Mouse (Mus musculus): ENCODE results near the gene Tulp3. TPM values are rescaled to one million over a fixed set of nuclear protein-coding genes. Genes with fewer than 3 reads are reported as not detected.
A peak's percentile ranks its signal among the peaks of the same experiment; 100 is the strongest.

Gene Tulp3
- total and polyA plus RNA-seq, 2 experiments from 2014 or later: 5.1 TPM

DNA sequence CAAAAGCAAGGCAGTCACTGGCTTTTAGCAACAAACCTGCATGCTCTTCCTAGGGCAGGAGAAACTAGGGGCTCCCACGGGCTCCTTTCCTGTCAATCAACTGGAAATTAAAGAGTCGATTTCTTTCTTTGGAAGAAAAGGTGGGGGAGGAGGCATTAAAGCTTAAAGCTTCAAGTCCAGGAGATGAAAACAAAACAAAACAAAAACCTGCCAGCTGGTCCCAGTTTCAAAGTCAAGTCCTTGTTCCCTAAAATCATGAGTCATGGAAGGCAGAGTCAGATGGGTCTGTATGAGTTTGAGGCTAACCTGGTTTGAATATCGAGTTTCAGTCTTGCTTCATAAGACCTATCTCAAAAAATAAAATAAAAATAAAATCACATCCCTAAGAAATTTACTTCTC is 1.5 kb downstream of the Tulp3 start:
- 67% methylated on average over 3 of the region's 3 CpGs for WGBS
- peaks cover 9% of the 10 kb centered on the region for H3K4me1 ChIP-seq (ENCODE audit: control insufficient read depth, insufficient read depth)
- ATAC-seq (ENCODE audit: insufficient read depth, low read depth) (no peak), DNase-seq (ENCODE audit: low spot score) (no peak)
- no peak overlapping the region for H3K4me2 ChIP-seq (ENCODE audit: low read depth, low read length)
- no peaks in the 10 kb centered on the region for H3K9me3 ChIP-seq (replicated peaks; ENCODE audit: control insufficient read depth, low read length)
- no peak overlapping the region for H3K9ac ChIP-seq (replicated peaks; ENCODE audit: low read depth, low read length)
- no peak overlapping the region for H3K4me3 ChIP-seq (ENCODE audit: low read depth, low read length)
- peaks cover 21% of the 10 kb centered on the region for H3K36me3 ChIP-seq (replicated peaks; ENCODE audit: control insufficient read depth, insufficient read depth, low read length)
- H3K27ac ChIP-seq (ENCODE audit: low read depth): no peak overlapping the region
- no peak for TF ChIP-seq CTCF (IDR thresholded peaks at IDR 0.05; ENCODE audit: low read depth)
- no peak for TF ChIP-seq EP300 (IDR thresholded peaks at IDR 0.05; ENCODE audit: low read depth)
- no peaks in the 10 kb centered on the region for H3K27me3 ChIP-seq (ENCODE audit: control insufficient read depth, insufficient read depth, low read length)

DNA sequence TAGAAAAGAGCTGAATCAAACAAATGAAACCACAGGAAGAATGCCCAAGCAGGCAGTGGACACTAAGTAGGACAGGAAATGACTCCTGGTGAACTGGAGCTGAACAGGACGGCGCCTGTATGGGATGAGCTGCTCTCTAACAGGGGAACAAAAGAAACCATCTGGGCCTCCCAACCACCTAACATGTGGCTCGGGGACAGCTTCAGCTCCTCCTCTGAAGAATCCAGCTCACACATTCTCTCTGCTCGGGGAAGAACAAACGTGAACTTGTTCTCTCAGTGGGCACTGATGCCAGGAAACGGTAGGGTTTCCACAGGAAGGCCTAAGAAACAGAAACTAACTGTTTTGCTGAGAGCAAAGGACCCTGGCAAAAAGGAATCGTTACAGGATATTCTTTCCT is 5.9 kb downstream of the Tulp3 start:
- TF ChIP-seq EP300 (IDR thresholded peaks at IDR 0.05; ENCODE audit: low read depth) (no peak), CTCF (IDR thresholded peaks at IDR 0.05; ENCODE audit: low read depth) (no peak)
- Histone ChIP-seq H3K27ac (ENCODE audit: low read depth) (no peak overlapping the region), H3K36me3 (replicated peaks; ENCODE audit: control insufficient read depth, insufficient read depth, low read length) (peaks cover 3% of the 10 kb centered on the region; the same call in 1 of the 2 replicates), H3K4me3 (ENCODE audit: low read depth, low read length) (no peak overlapping the region), H3K4me2 (ENCODE audit: low read depth, low read length) (no peak overlapping the region), H3K27me3 (ENCODE audit: control insufficient read depth, insufficient read depth, low read length) (no peaks in the 10 kb centered on the region), H3K9me3 (replicated peaks; ENCODE audit: control insufficient read depth, low read length) (no peaks in the 10 kb centered on the region), H3K9ac (replicated peaks; ENCODE audit: low read depth, low read length) (no peak overlapping the region), H3K4me1 (ENCODE audit: control insufficient read depth, insufficient read depth) (peaks cover 2% of the 10 kb centered on the region)
- ATAC-seq (ENCODE audit: insufficient read depth, low read depth) (no peak), DNase-seq (ENCODE audit: low spot score) (peak; percentile 13)
- 53% methylated on average over 7 of the region's 7 CpGs for WGBS

DNA sequence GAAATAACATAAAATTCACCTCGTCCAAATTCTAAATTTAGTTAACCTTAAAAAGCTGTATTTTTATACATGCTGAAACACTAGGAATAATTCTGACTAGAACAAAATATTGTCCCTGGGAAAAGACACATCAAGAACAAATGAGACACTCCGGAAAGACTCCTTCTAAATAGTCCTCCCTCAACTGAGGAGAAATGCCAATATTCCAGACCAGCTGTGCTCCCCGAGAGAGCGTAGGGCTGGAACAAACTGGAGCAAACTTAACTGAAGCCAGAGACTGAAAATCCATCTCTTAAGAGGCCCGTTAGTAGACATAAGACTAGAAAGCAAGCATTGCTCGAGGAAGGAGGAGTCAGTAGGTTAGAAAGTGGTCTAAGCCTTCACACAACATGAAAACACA is 8.9 kb downstream of the Tulp3 start:
- TF ChIP-seq CTCF (IDR thresholded peaks at IDR 0.05; ENCODE audit: low read depth): no peak
- no peak for TF ChIP-seq EP300 (IDR thresholded peaks at IDR 0.05; ENCODE audit: low read depth)
- H3K27me3 ChIP-seq (ENCODE audit: control insufficient read depth, insufficient read depth, low read length): no peaks in the 10 kb centered on the region
- no peak overlapping the region for H3K4me2 ChIP-seq (ENCODE audit: low read depth, low read length)
- H3K9me3 ChIP-seq (replicated peaks; ENCODE audit: control insufficient read depth, low read length): no peaks in the 10 kb centered on the region
- DNase-seq (ENCODE audit: low spot score) (no peak), ATAC-seq (ENCODE audit: insufficient read depth, low read depth) (no peak)
- no peak overlapping the region for H3K9ac ChIP-seq (replicated peaks; ENCODE audit: low read depth, low read length)
- H3K36me3 ChIP-seq (replicated peaks; ENCODE audit: control insufficient read depth, insufficient read depth, low read length): peaks cover 3% of the 10 kb centered on the region; the same call in 1 of the 2 replicates
- H3K4me3 ChIP-seq (ENCODE audit: low read depth, low read length): no peak overlapping the region
- WGBS: 75% methylated on average over 6 of the region's 6 CpGs
- H3K27ac ChIP-seq (ENCODE audit: low read depth): no peak overlapping the region
- no peaks in the 10 kb centered on the region for H3K4me1 ChIP-seq (ENCODE audit: control insufficient read depth, insufficient read depth)

DNA sequence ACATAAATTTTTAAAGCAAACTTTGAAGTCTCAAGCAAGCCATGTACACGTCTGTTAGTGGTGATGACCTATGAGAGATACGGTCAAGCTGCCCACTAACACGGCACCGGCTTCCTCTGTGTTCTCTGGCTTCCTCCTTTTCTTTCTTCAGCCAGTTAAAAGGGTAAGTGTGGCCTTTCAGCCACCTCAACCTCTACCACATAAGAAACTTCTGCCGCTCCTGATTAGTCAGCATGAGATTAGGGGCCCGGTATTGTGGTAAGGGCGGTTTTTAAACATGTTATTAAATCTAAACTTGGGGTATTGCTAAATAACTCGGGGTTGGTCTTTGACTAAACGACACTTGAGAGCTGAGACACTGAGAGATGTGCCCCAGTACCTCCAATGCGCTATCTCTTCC is 10.0 kb downstream of the Tulp3 start:
- DNase-seq (ENCODE audit: low spot score) (no peak), ATAC-seq (ENCODE audit: insufficient read depth, low read depth) (no peak)
- Histone ChIP-seq H3K4me2 (ENCODE audit: low read depth, low read length) (no peak overlapping the region), H3K27ac (ENCODE audit: low read depth) (no peak overlapping the region), H3K4me1 (ENCODE audit: control insufficient read depth, insufficient read depth) (no peaks in the 10 kb centered on the region), H3K4me3 (ENCODE audit: low read depth, low read length) (no peak overlapping the region), H3K9ac (replicated peaks; ENCODE audit: low read depth, low read length) (no peak overlapping the region), H3K27me3 (ENCODE audit: control insufficient read depth, insufficient read depth, low read length) (no peaks in the 10 kb centered on the region), H3K9me3 (replicated peaks; ENCODE audit: control insufficient read depth, low read length) (no peaks in the 10 kb centered on the region), H3K36me3 (replicated peaks; ENCODE audit: control insufficient read depth, insufficient read depth, low read length) (no peaks in the 10 kb centered on the region)
- WGBS: 83% methylated on average over 10 of the region's 10 CpGs
- TF ChIP-seq EP300 (IDR thresholded peaks at IDR 0.05; ENCODE audit: low read depth): no peak
- no peak for TF ChIP-seq CTCF (IDR thresholded peaks at IDR 0.05; ENCODE audit: low read depth)

DNA sequence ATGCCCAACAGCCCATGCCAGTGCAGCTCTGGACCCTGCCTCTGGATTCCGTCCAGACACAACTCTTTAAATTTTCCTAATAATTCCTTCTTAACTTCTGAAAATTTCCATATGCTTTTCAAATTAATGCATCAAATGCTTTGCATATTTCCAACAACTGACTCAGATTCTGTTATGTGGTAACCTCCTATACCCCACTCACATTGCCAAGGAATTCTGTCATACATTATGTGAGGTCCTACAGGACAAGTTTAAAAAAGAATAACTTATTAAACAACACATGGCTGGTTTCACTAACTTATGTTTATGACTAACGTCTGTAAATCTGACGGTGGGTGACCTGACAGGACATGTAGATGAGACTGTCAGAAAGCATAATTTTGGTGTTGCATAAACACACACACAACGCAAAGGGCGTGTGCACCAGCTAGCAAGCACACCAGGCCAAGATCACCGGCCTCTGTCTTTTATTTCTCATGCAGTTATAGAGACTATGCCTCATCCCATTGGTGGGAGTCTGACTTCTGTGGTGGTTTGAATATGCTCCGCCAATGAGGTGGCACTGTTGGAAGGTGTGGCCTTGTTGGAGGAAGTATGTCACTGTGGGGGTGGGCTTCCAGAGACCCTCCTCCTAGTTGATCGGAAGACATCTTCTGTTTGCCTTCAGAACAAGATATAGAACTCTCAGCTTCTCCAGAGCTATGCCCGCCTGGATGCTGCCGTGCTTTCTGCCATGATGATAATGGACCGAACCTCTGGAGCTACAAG is 13.5 kb downstream of the Tulp3 start:
- H3K36me3 ChIP-seq (replicated peaks; ENCODE audit: control insufficient read depth, insufficient read depth, low read length): no peaks in the 10 kb centered on the region
- TF ChIP-seq EP300 (IDR thresholded peaks at IDR 0.05; ENCODE audit: low read depth) (no peak), CTCF (IDR thresholded peaks at IDR 0.05; ENCODE audit: low read depth) (no peak)
- no peak for DNase-seq (ENCODE audit: low spot score)
- no peak overlapping the region for H3K27ac ChIP-seq (ENCODE audit: low read depth)
- H3K4me3 ChIP-seq (ENCODE audit: low read depth, low read length): no peak overlapping the region
- no peaks in the 10 kb centered on the region for H3K27me3 ChIP-seq (ENCODE audit: control insufficient read depth, insufficient read depth, low read length)
- H3K9me3 ChIP-seq (replicated peaks; ENCODE audit: control insufficient read depth, low read length): no peaks in the 10 kb centered on the region
- no peak overlapping the region for H3K9ac ChIP-seq (replicated peaks; ENCODE audit: low read depth, low read length)
- ATAC-seq (ENCODE audit: insufficient read depth, low read depth): no peak
- WGBS: 89% methylated on average over 11 of the region's 11 CpGs
- H3K4me1 ChIP-seq (ENCODE audit: control insufficient read depth, insufficient read depth): no peaks in the 10 kb centered on the region
- no peak overlapping the region for H3K4me2 ChIP-seq (ENCODE audit: low read depth, low read length)

DNA sequence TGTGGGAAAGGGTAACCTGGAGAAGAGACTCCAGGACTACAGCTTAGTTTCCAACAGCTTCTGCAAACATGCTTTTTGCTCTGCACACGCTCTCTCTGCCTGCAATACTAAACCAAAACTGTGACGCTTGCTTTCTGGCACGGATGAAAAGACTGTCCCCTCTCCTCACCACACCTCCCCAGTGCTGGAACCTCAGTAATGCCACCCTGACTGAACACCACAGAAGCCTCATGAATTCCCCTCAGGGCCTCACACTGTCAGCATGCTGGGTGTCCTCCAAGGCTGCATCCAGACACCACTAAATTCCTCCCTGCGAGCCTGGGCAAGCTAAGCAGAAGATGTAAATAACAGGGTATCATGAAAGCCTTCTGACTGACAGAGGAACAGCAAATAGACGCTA is 16.8 kb downstream of the Tulp3 start:
- no peak overlapping the region for H3K4me3 ChIP-seq (ENCODE audit: low read depth, low read length)
- H3K36me3 ChIP-seq (replicated peaks; ENCODE audit: control insufficient read depth, insufficient read depth, low read length): 0 out of 2 replicates have a peak, but pooled peaks cover 1% of the 10 kb centered on the region
- ATAC-seq (ENCODE audit: insufficient read depth, low read depth) (no peak), DNase-seq (ENCODE audit: low spot score) (no peak)
- H3K9ac ChIP-seq (replicated peaks; ENCODE audit: low read depth, low read length): no peak overlapping the region
- H3K4me2 ChIP-seq (ENCODE audit: low read depth, low read length): no peak overlapping the region
- no peaks in the 10 kb centered on the region for H3K27me3 ChIP-seq (ENCODE audit: control insufficient read depth, insufficient read depth, low read length)
- 32% methylated on average over 5 of the region's 5 CpGs for WGBS
- no peak overlapping the region for H3K27ac ChIP-seq (ENCODE audit: low read depth)
- H3K4me1 ChIP-seq (ENCODE audit: control insufficient read depth, insufficient read depth): no peaks in the 10 kb centered on the region
- TF ChIP-seq EP300 (IDR thresholded peaks at IDR 0.05; ENCODE audit: low read depth) (no peak), CTCF (IDR thresholded peaks at IDR 0.05; ENCODE audit: low read depth) (no peak)
- H3K9me3 ChIP-seq (replicated peaks; ENCODE audit: control insufficient read depth, low read length): no peaks in the 10 kb centered on the region

All from heart, postnatal 0 days (tissue).